Mouse (Mus musculus): ENCODE measurements around the gene Rpl29. TPM values are rescaled to one million over a fixed set of nuclear protein-coding genes. Genes with fewer than 3 reads are reported as not detected.

Rpl29 gene
- total RNA-seq, 2 experiments from 2014 or later, result 1,752 to 3,618 TPM

- no peak for ATAC-seq (replicated peaks; ENCODE audit: poor library complexity)
Measured at GRCm38 (mm10) chr9:106416826-106417225, 12.4 kb upstream of the Rpl29 start.

GRCm38 (mm10) chr9:106417841-106418625 lies 11.2 kb upstream of the Rpl29 start:
- peak; percentile 63 for ATAC-seq (replicated peaks; ENCODE audit: poor library complexity)

- peak; percentile 22; the same call in 1 of the 2 replicates for ATAC-seq (replicated peaks; ENCODE audit: poor library complexity)
Measured at GRCm38 (mm10) chr9:106420608-106421007, 8.6 kb upstream of the Rpl29 start.

- no peak for ATAC-seq (replicated peaks; ENCODE audit: poor library complexity)
Measured at GRCm38 (mm10) chr9:106421033-106421864, 8.0 kb upstream of the Rpl29 start.

GRCm38 (mm10) chr9:106421865-106422160 lies 7.4 kb upstream of the Rpl29 start:
- peak; percentile 92 for ATAC-seq (replicated peaks; ENCODE audit: poor library complexity)

- peak; percentile 9 for ATAC-seq (replicated peaks; ENCODE audit: poor library complexity)
Measured at GRCm38 (mm10) chr9:106428719-106429220, 484 bp upstream of the Rpl29 start.

GRCm38 (mm10) chr9:106430015-106430264 lies 686 bp downstream of the Rpl29 start:
- no peak for ATAC-seq (replicated peaks; ENCODE audit: poor library complexity)

- ATAC-seq (replicated peaks; ENCODE audit: poor library complexity), result no peak
Measured at GRCm38 (mm10) chr9:106433389-106433788, 4.1 kb downstream of the Rpl29 start.

GRCm38 (mm10) chr9:106436566-106436965 lies 7.3 kb downstream of the Rpl29 start:
- ATAC-seq (replicated peaks; ENCODE audit: poor library complexity), result no peak

GRCm38 (mm10) chr9:106442680-106443079 lies 13.4 kb downstream of the Rpl29 start:
- ATAC-seq (replicated peaks; ENCODE audit: poor library complexity), result no peak

- no peak for ATAC-seq (replicated peaks; ENCODE audit: poor library complexity)
Measured at GRCm38 (mm10) chr9:106444836-106445235, 15.6 kb downstream of the Rpl29 start.

- ATAC-seq (replicated peaks; ENCODE audit: poor library complexity), result peak; percentile 73
Measured at GRCm38 (mm10) chr9:106447348-106447747, 18.1 kb downstream of the Rpl29 start, which contains the start of the genes Abhd14b and Abhd14a. TSS of gene Abhd14b (plus strand) at chr9:106447459. TSS of gene Abhd14a (minus strand) at chr9:106447678.

GRCm38 (mm10) chr9:106447951-106448350 lies 18.7 kb downstream of the Rpl29 start:
- ATAC-seq (replicated peaks; ENCODE audit: poor library complexity), result no peak

GRCm38 (mm10) chr9:106448498-106449031 lies 19.3 kb downstream of the Rpl29 start:
- peak; percentile 80 for ATAC-seq (replicated peaks; ENCODE audit: poor library complexity)

GRCm38 (mm10) chr9:106449947-106450346 lies 20.7 kb downstream of the Rpl29 start:
- ATAC-seq (replicated peaks; ENCODE audit: poor library complexity), result no peak

- no peak for ATAC-seq (replicated peaks; ENCODE audit: poor library complexity)
Measured at GRCm38 (mm10) chr9:106450661-106451060, 21.4 kb downstream of the Rpl29 start.

GRCm38 (mm10) chr9:106451298-106451697 lies 22.0 kb downstream of the Rpl29 start:
- ATAC-seq (replicated peaks; ENCODE audit: poor library complexity), result no peak

- ATAC-seq (replicated peaks; ENCODE audit: poor library complexity), result no peak
Measured at GRCm38 (mm10) chr9:106451899-106452298, 22.6 kb downstream of the Rpl29 start.

GRCm38 (mm10) chr9:106452351-106452750 lies 23.1 kb downstream of the Rpl29 start:
- no peak for ATAC-seq (replicated peaks; ENCODE audit: poor library complexity)

GRCm38 (mm10) chr9:106452821-106453220 lies 23.6 kb downstream of the Rpl29 start:
- ATAC-seq (replicated peaks; ENCODE audit: poor library complexity), result no peak

- peak; percentile 40 for ATAC-seq (replicated peaks; ENCODE audit: poor library complexity)
Measured at GRCm38 (mm10) chr9:106453271-106454070, 24.2 kb downstream of the Rpl29 start, which contains the start of gene Pcbp4. TSS of gene Pcbp4 (plus strand) at chr9:106453291.
